Mouse (Mus musculus): ENCODE measurements at regions not wholly inside any gene's neighbourhood (a gene's known extent, or its start where the extent isn't known, plus 50 kb on each side); places are given as distances from the start of the nearest gene placed in this dataset.
A peak's percentile ranks its signal among the peaks of the same experiment; 100 is the strongest.

- no peak for DNase-seq
Measured at GRCm38 (mm10) chr8:115626396-115627136, 81.0 kb downstream of the Maf start.

GRCm38 (mm10) chr8:115625072-115625471, 82.5 kb downstream of the Maf start:
- no peak for DNase-seq

- peak; percentile 13 for DNase-seq
Measured at GRCm38 (mm10) chr8:115618049-115618760, 89.4 kb downstream of the Maf start.

- DNase-seq, result no peak
Measured at GRCm38 (mm10) chr8:115616871-115617605, 90.6 kb downstream of the Maf start.

- no peak for DNase-seq
Measured at GRCm38 (mm10) chr8:115613946-115614584, 93.5 kb downstream of the Maf start.

- DNase-seq, result peak; percentile 13
Measured at GRCm38 (mm10) chr8:115612119-115612518, 95.5 kb downstream of the Maf start.

GRCm38 (mm10) chr8:115599771-115600170, 107.8 kb downstream of the Maf start:
- no peak for DNase-seq

GRCm38 (mm10) chr8:115597226-115597953, 110.2 kb downstream of the Maf start:
- peak; percentile 5 for DNase-seq

GRCm38 (mm10) chr8:115589721-115590120, 117.9 kb downstream of the Maf start:
- DNase-seq, result no peak

- DNase-seq, result no peak
Measured at GRCm38 (mm10) chr8:115589076-115589475, 118.5 kb downstream of the Maf start.

GRCm38 (mm10) chr8:115584311-115584907, 123.2 kb downstream of the Maf start:
- no peak for DNase-seq

- DNase-seq, result no peak
Measured at GRCm38 (mm10) chr8:115583221-115583620, 124.4 kb downstream of the Maf start.

GRCm38 (mm10) chr8:115581940-115582517, 125.6 kb downstream of the Maf start:
- DNase-seq, result no peak

GRCm38 (mm10) chr8:115568394-115568793, 139.2 kb downstream of the Maf start:
- no peak for DNase-seq

- DNase-seq, result no peak
Measured at GRCm38 (mm10) chr8:115565768-115566167, 141.8 kb downstream of the Maf start.

GRCm38 (mm10) chr8:115562362-115562761, 145.2 kb downstream of the Maf start:
- no peak for DNase-seq

GRCm38 (mm10) chr8:115560985-115561916, 146.3 kb downstream of the Maf start:
- no peak for DNase-seq

- no peak for DNase-seq
Measured at GRCm38 (mm10) chr8:115555452-115555851, 152.1 kb downstream of the Maf start.

- DNase-seq, result no peak
Measured at GRCm38 (mm10) chr8:115554185-115554584, 153.4 kb downstream of the Maf start.

GRCm38 (mm10) chr8:115551262-115551661, 156.3 kb downstream of the Maf start:
- DNase-seq, result peak; percentile 28

Data from kidney, adult 9 months (tissue).